Mouse (Mus musculus) embryonic facial prominence, embryonic 14.5 days (tissue): Measurements from ENCODE around the gene Wdr90. TPM values are rescaled to one million over a fixed set of nuclear protein-coding genes. Genes with fewer than 3 reads are reported as not detected.

ENCODE experiments used
- ATAC-seq: fragments of 200-750 bp; cut with Nextera tagmentation; 2 replicates; pipeline ENCODE4 v1.8.0; 2017; ENCODE audit warnings: low read depth, moderate number of reproducible peaks, moderate TSS enrichment
- DNase-seq: peaks from one replicate; pipeline ENCODE4 v3.0.0-alpha.2; 2015; ENCODE audit warnings: low spot score
- H3K27ac ChIP-seq: fragments of 300-500 bp; sonication (generic); replicated peaks from 2 replicates; pipeline ENCODE4 v1.5.1; 2014; ENCODE audit warnings: low read depth, mild to moderate bottlenecking, low read length, moderate library complexity
- H3K27me3 ChIP-seq: fragments of 300-500 bp; sonication (generic); replicated peaks from 2 replicates; pipeline ENCODE4 v1.6.1; 2014; ENCODE audit warnings: low read length; ENCODE audit not compliant: control insufficient read depth, insufficient read depth
- H3K36me3 ChIP-seq: fragments of 300-500 bp; sonication (generic); 2 replicates; pipeline ENCODE4 v1.6.1; 2014; ENCODE audit warnings: low read length, mixed read lengths; ENCODE audit not compliant: control insufficient read depth, insufficient read depth
- H3K4me1 ChIP-seq: fragments of 300-500 bp; sonication (generic); 2 replicates; pipeline ENCODE4 v1.6.1; 2014; ENCODE audit warnings: antibody characterized with exemption, low read length; ENCODE audit not compliant: control insufficient read depth, insufficient read depth
- H3K4me2 ChIP-seq: fragments of 300-500 bp; sonication (generic); 2 replicates; pipeline ENCODE4 v1.6.1; 2014; ENCODE audit warnings: low read depth, mild to moderate bottlenecking, low read length, moderate library complexity, mixed read lengths
- H3K4me3 ChIP-seq: fragments of 300-500 bp; sonication (generic); 2 replicates; pipeline ENCODE4 v1.5.1; 2014; ENCODE audit warnings: low read depth, mild to moderate bottlenecking, low read length
- H3K9ac ChIP-seq: fragments of 300-500 bp; sonication (generic); 2 replicates; pipeline ENCODE4 v1.6.1; 2014; ENCODE audit warnings: low read depth, mild to moderate bottlenecking, low read length, moderate library complexity, mixed read lengths
- H3K9me3 ChIP-seq: fragments of 300-500 bp; sonication (generic); 2 replicates; pipeline ENCODE4 v1.6.1; 2016; ENCODE audit warnings: low read length; ENCODE audit not compliant: control insufficient read depth
- WGBS: fragments of 180-500 bp; shearing (Covaris S2); extraction: QIAGEN DNeasy Blood & Tissue Kit; methylation state at CpG from one replicate; pipeline ENCODE4 v1.1.7; 2014; 5-methylcytosine and 5-hydroxymethylcytosine counted together
- polyA plus RNA-seq: library from polyadenylated mRNA; unstranded; fragments of >200 nt; fragmentation: Nextera tagmentation; extraction: Ambion mirVana; gene quantifications from 2 replicates; pipeline ENCODE4 v1.2.1, GENCODE M21; 2014

The Wdr90 gene
- polyA plus RNA-seq = 17.6 and 19.8 TPM in 2 replicates

DNA sequence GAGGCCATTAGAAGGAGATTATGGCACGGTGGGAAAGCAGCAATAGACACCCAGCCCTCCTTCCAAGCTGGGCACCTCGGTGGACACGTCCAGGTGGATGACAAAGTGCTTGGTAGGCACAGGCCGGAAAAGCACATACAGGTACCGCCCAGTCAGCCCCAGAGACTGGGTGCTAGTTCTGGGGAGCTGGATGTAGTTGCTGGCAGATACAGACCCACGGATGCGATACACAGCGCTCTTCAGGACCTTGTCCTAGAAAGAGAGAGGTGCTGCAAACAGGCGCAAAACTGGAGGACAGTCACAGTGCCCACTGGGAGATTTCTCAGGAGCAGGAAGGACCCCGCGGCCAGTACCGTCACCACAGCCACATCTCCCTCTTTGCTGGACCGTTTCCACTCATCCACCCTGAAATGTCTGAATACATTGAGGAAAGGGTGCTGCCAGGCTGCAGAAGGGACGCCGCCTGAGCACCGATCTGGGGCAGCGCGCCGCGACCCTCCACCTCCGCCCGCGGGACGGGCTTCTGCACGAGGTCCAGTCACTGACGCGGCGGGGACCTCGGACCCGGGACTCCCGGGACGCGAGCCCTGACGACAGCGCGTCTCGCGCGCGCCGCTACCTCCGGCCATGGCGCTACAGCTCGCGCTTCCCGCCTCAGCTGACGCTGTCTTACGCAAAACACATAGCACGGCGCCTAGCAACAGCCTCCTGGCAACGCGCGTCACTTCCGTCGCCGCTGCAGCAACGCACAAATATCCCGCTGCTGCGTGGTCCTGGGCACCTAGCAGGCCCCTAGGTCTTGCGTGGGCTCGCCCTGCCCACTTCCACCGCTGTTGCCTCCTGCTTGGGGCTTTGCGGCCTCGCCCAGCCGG lies at the start of gene Wdr90:
Wdr90 (minus strand) TSS at position 670 of the 872 bp plus-strand sequence.
- H3K4me3 ChIP-seq = peak within 1 kb of the TSS; percentile 70
- ATAC-seq = peak; percentile 97
- H3K36me3 ChIP-seq = no peaks in the 10 kb centered on the region
- H3K4me1 ChIP-seq = peaks cover 8% of the 10 kb centered on the region
- H3K27ac ChIP-seq = peak within 1 kb of the TSS; percentile 90
- H3K4me2 ChIP-seq = peak within 1 kb of the TSS; percentile 93
- WGBS = 4% methylated on average over 39 of the region's 65 CpGs
- H3K9ac ChIP-seq = peak within 1 kb of the TSS; percentile 89
- H3K9me3 ChIP-seq = no peaks in the 10 kb centered on the region
- peak; percentile 97 for DNase-seq
- no peaks in the 10 kb centered on the region for H3K27me3 ChIP-seq

GRCm38 (mm10) chr17:25907640-25908039 lies 46.3 kb upstream of the Wdr90 start:
- Histone ChIP-seq H3K4me1 (no peaks in the 10 kb centered on the region), H3K9me3 (no peaks in the 10 kb centered on the region), H3K27ac (no peak overlapping the region), H3K4me3 (no peak overlapping the region), H3K9ac (no peak overlapping the region), H3K36me3 (0 out of 2 replicates have a peak, but pooled peaks cover 6% of the 10 kb centered on the region), H3K4me2 (no peak overlapping the region), H3K27me3 (no peaks in the 10 kb centered on the region)
- ATAC-seq = no peak
- DNase-seq = no peak
- WGBS = 89% methylated on average over 2 of the region's 2 CpGs

DNA sequence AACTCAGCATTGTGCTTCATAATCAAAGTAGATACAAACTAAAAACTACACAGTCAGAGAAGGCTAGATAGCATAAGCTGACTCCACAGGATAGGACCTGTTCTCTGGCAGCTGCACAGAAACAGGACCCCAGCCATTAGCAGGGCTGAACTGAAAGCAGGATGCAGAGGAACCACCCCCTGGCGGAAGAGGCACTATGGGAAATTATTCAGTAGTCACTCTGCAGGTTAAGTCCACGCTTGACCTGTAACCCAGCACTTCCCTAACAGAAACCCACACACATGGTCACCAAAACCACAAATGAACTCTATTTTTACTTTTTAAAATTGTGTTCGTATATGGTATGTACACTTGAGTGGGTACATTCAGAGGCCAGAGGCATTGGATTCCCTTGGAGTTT lies 41.8 kb upstream of the Wdr90 start:
- ATAC-seq (no peak), DNase-seq (no peak)
- H3K27me3 ChIP-seq = no peaks in the 10 kb centered on the region
- H3K4me1 ChIP-seq = no peaks in the 10 kb centered on the region
- no peak overlapping the region for H3K4me2 ChIP-seq
- no peaks in the 10 kb centered on the region for H3K9me3 ChIP-seq
- H3K9ac ChIP-seq = no peak overlapping the region
- peaks cover 7% of the 10 kb centered on the region; the same call in 1 of the 2 replicates for H3K36me3 ChIP-seq
- H3K27ac ChIP-seq = no peak overlapping the region
- WGBS = 86% methylated on average over 3 of the region's 3 CpGs
- H3K4me3 ChIP-seq = no peak overlapping the region

DNA sequence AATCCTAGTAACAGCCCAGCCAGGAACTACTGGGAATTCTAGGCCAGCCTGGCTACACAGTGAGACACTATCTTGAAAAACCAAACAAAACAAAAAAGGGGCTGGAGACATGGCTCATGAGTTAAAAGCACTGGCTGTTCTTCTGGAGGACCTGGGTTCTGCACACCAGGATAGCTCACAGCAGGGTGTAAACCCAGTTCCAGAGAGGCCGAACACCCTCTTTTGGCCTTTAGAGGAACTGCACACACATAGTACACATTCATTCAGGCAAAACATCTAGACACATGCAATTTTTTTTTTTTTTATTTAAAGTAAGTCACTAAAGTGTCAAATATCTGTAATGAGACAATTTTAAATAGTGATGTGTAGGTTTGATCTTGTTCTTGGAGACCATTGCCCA lies 38.9 kb upstream of the Wdr90 start:
- no peaks in the 10 kb centered on the region for H3K9me3 ChIP-seq
- no peak overlapping the region for H3K4me2 ChIP-seq
- no peak for DNase-seq
- no peak overlapping the region for H3K27ac ChIP-seq
- H3K36me3 ChIP-seq = peaks cover 7% of the 10 kb centered on the region; the same call in 1 of the 2 replicates
- ATAC-seq = no peak
- H3K9ac ChIP-seq = no peak overlapping the region
- H3K27me3 ChIP-seq = no peaks in the 10 kb centered on the region
- H3K4me3 ChIP-seq = no peak overlapping the region
- no peaks in the 10 kb centered on the region for H3K4me1 ChIP-seq
- WGBS = 88% methylated on average over 1 of the region's 1 CpGs

DNA sequence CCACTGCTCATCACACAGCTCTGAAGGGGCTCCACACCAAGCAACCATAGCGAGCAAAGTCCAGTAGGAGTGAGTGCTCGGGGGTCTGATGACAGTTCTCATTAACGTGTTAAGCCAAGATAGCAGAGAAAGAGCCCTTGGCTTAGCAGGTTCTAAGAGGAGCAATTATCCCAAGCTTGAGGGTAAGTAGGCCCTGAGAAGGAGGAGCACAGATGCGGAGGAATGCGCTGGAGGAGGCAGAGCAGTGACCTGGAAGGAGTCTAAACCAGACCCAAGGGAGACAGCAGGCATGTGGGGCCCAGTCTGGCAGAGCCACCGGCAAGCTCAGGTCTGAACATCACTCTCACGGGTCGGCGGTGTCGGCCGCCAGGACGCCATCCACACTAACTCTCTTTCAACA lies 34.6 kb upstream of the Wdr90 start:
- H3K27me3 ChIP-seq = no peaks in the 10 kb centered on the region
- no peaks in the 10 kb centered on the region for H3K4me1 ChIP-seq
- H3K4me2 ChIP-seq = no peak overlapping the region
- H3K36me3 ChIP-seq = peaks cover 7% of the 10 kb centered on the region; the same call in 1 of the 2 replicates
- no peak for ATAC-seq
- H3K9ac ChIP-seq = no peak overlapping the region
- no peak for DNase-seq
- 52% methylated on average over 12 of the region's 12 CpGs for WGBS
- no peaks in the 10 kb centered on the region for H3K9me3 ChIP-seq
- no peak overlapping the region for H3K27ac ChIP-seq
- H3K4me3 ChIP-seq = no peak overlapping the region

- Histone ChIP-seq H3K9ac (no peak overlapping the region), H3K4me3 (no peak overlapping the region), H3K27ac (no peak overlapping the region), H3K9me3 (no peaks in the 10 kb centered on the region), H3K4me1 (no peaks in the 10 kb centered on the region), H3K27me3 (no peaks in the 10 kb centered on the region), H3K36me3 (peaks cover 5% of the 10 kb centered on the region), H3K4me2 (no peak overlapping the region)
- 29% methylated on average over 2 of the region's 2 CpGs for WGBS
- DNase-seq = no peak
- no peak for ATAC-seq
Measured at GRCm38 (mm10) chr17:25895415-25895814, 34.1 kb upstream of the Wdr90 start.

DNA sequence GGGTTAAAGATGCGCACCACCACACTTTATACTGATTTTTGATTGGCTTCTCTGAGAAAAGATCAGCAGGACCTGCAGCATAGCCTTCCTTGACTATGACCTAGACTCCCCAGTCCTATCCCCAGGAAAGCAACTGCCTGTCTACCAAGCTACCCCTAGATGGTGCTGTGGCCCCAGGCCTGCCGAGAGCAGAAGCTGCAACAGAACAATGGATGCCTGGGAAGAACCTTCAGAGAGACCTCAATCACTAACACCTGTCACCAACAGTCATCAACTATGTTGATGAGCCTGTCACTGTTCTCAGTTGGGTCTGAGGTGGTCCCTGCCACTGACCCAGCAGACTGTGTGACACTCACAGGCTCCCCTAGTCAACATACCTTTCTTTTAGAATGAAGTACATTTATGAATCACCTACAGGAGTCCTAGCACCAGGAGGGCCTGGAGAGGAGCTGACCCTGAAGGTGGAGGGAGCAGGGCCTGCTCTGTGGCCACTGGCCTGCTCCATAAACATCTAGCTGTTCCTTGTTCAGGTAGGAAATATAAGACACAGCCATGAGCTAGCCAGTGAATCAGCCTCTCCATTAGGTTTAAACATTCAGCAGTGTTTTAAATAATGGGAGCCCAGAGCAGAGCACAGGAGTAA lies 32.8 kb upstream of the Wdr90 start:
- Histone ChIP-seq H3K27me3 (no peaks in the 10 kb centered on the region), H3K9ac (no peak overlapping the region), H3K4me2 (no peak overlapping the region), H3K4me1 (no peaks in the 10 kb centered on the region), H3K9me3 (no peaks in the 10 kb centered on the region), H3K27ac (no peak overlapping the region), H3K36me3 (peaks cover 14% of the 10 kb centered on the region; the same call in 1 of the 2 replicates), H3K4me3 (no peak overlapping the region)
- DNase-seq (peak; percentile 79), ATAC-seq (peak; percentile 86)
- 35% methylated on average over 2 of the region's 2 CpGs for whole genome bisulfite sequencing

DNA sequence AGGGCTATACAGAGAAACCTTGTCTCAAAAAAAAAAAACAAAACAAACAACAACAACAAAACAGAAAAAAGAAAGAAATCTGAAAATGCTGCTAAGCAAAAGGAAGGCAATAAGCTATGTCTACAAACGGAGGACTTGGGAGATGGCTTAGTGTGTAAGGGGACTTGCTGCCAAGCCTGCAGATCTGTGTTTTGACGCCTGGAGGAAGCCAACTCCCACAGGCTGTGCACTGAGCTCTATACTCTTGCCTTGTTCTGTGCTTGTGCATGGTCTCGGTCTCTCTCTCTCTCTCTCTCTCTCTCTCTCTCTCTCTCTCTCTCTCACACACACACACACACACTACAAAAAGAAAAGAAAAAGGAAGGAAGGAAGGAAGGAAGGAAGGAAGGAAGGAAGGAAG lies 27.5 kb upstream of the Wdr90 start:
- no peak overlapping the region for H3K4me2 ChIP-seq
- H3K4me3 ChIP-seq = no peak overlapping the region
- H3K36me3 ChIP-seq = peaks cover 44% of the 10 kb centered on the region
- H3K27ac ChIP-seq = no peak overlapping the region
- H3K27me3 ChIP-seq = no peaks in the 10 kb centered on the region
- WGBS = 89% methylated on average over 3 of the region's 3 CpGs
- no peak for ATAC-seq
- H3K4me1 ChIP-seq = no peaks in the 10 kb centered on the region
- no peaks in the 10 kb centered on the region for H3K9me3 ChIP-seq
- DNase-seq = no peak
- no peak overlapping the region for H3K9ac ChIP-seq
